Mouse (Mus musculus) megakaryocyte, embryonic 14.5 days (primary cell): ENCODE results near the gene Sprr2e. TPM values are rescaled to one million over a fixed set of nuclear protein-coding genes. Genes with fewer than 3 reads are reported as not detected.

Source experiments
- H3K27me3 ChIP-seq: replicated peaks from 2 replicates; pipeline ENCODE3; 2012; ENCODE audit warnings: inconsistent platforms
- H3K36me3 ChIP-seq: replicated peaks from 2 replicates; pipeline ENCODE3; 2012; ENCODE audit warnings: low read length, inconsistent platforms, mixed read lengths
- H3K4me1 ChIP-seq: 2 replicates; pipeline ENCODE4 v1.6.1; 2012; ENCODE audit warnings: inconsistent platforms
- H3K4me3 ChIP-seq: replicated peaks from 2 replicates; pipeline ENCODE3; 2012; ENCODE audit warnings: moderate library complexity, mild to moderate bottlenecking, inconsistent platforms
- H3K9me3 ChIP-seq: 2 replicates; pipeline ENCODE4 v1.6.1; 2012; ENCODE audit warnings: inconsistent platforms
- FLI1 ChIP-seq: IDR thresholded peaks from 2 replicates; pipeline ENCODE4 v1.6.1; 2012; ENCODE audit warnings: low read length, inconsistent platforms, mixed read lengths
- GATA1 ChIP-seq: IDR thresholded peaks from 3 replicates; pipeline ENCODE4 v1.6.1; 2012; ENCODE audit warnings: mixed read lengths, low read length, inconsistent platforms, borderline replicate concordance
- polyA plus RNA-seq: library from polyadenylated mRNA; stranded (reverse); fragments of >175 nt; gene quantifications from 2 replicates; pipeline ENCODE4 v1.2.3, GENCODE M21; 2012; ENCODE audit warnings: low replicate concordance; ENCODE audit not compliant: insufficient read depth

Gene Sprr2e
- not detected in 2 replicates for polyA plus RNA-seq

DNA sequence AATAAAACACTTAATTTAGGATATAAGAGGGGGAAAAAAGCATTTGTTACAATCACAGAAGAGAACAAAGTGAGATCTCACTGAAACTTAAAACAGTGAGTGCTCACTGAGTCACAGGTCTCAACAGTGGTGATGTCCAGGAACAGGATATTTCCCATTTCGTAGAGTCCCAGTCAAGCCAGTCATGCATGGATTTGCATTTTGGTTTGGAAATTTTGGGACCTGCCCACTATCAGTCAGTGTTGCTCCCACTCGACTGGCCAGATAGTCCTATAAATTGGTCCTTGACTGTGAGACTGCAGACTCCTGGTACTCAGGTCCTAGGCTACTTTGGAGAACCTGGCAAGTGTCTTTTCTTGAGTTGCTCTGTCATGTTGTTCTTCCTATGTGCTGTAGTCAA lies at the start of gene Sprr2e:
TSS of gene Sprr2e (plus strand) at position 301 of the 400 bp plus-strand sequence.
- TF ChIP-seq GATA1 (no peak), FLI1 (no peak)
- H3K4me1 ChIP-seq = no peaks in the 10 kb centered on the region
- no peaks in the 10 kb centered on the region for H3K27me3 ChIP-seq
- no peaks in the 10 kb centered on the region for H3K36me3 ChIP-seq
- no peak within 1 kb of the TSS for H3K4me3 ChIP-seq
- H3K9me3 ChIP-seq = no peaks in the 10 kb centered on the region

DNA sequence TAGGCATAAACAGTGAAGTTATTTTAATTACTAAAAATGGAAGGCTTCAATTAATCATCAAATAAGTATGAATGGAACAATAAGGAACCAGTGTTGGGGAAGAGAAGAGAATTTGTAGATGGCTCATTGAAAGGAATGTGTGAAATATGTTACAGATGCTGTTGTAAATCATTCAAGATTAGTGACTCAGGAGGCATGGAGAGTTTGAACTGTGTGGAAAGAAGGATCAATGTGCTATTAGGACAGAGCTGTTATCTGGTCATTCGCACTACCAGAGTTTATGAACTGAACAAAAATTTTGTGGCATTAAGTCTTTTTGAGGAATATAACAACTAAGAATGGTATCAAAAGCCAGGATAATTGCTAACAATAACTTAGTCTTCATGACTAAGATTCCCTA lies 44.5 kb upstream of the Sprr2e start:
- Histone ChIP-seq H3K4me1 (no peaks in the 10 kb centered on the region), H3K9me3 (no peaks in the 10 kb centered on the region), H3K4me3 (no peak overlapping the region), H3K27me3 (no peaks in the 10 kb centered on the region), H3K36me3 (no peaks in the 10 kb centered on the region)
- TF ChIP-seq FLI1 = no peak
- no peak for TF ChIP-seq GATA1

DNA sequence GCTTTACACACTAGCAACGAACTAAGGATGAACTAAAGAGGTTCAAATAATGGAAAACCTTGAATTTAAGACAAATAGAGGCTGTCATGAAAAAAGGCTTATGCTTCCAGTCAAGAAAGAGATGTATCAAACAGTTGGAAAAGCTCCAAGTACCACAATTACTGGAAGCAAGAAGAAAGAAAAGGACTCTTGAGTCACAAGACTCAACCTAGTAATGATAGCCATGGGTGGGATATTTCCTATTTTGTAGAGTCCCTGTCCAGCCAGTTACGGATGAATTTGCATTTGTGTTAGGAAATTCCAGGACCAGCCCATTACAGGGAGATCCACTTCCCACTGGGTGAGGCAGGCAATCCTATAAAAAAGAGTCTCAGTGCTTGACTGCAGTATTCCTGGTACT lies 35.6 kb upstream of the Sprr2e start, which contains the start of gene Sprr2b:
TSS of gene Sprr2b (plus strand) at position 301 of the 400 bp plus-strand sequence.
- Histone ChIP-seq H3K9me3 (no peaks in the 10 kb centered on the region), H3K27me3 (no peaks in the 10 kb centered on the region), H3K4me1 (no peaks in the 10 kb centered on the region), H3K36me3 (no peaks in the 10 kb centered on the region), H3K4me3 (no peak within 1 kb of the TSS)
- TF ChIP-seq GATA1 (no peak), FLI1 (no peak)

DNA sequence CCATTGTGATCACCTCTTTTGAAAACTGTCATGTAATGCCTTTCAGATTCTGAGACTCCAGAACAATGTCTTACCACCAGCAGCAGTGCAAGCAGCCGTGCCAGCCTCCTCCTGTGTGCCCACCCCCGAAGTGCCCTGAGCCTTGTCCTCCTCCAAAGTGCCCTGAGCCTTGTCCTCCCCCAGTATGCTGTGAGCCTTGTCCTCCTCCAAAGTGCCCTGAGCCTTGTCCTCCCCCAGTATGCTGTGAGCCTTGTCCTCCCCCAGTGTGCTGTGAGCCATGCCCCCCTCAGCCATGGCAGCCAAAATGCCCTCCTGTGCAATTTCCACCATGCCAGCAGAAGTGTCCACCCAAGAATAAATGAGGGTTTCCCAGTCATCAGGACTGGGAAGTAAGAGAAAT lies 34.6 kb upstream of the Sprr2e start:
- Histone ChIP-seq H3K4me1 (no peaks in the 10 kb centered on the region), H3K36me3 (no peaks in the 10 kb centered on the region), H3K9me3 (no peaks in the 10 kb centered on the region), H3K4me3 (no peak overlapping the region), H3K27me3 (no peaks in the 10 kb centered on the region)
- TF ChIP-seq FLI1 = no peak
- no peak for TF ChIP-seq GATA1

DNA sequence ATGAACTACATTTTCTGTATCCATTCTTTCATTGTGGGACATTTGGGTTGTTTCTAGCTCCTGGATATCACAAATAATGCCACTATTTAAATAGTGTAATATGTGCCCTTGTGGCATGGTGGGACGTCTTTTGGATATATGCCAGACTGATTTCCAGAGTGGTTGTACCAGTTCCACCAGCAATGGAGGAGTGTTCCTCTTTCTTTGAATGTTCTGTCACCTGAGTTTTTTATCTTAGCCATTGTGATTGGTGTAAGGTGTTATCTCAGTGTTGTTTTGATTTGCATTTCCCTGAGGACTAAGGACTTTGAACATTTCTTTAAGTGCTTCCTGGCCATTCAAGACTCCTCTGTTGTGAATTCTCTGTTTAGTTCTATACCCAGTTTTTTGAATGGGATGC lies 15.7 kb upstream of the Sprr2e start:
- no peaks in the 10 kb centered on the region for H3K4me1 ChIP-seq
- H3K36me3 ChIP-seq = no peaks in the 10 kb centered on the region
- no peaks in the 10 kb centered on the region for H3K27me3 ChIP-seq
- no peaks in the 10 kb centered on the region for H3K9me3 ChIP-seq
- H3K4me3 ChIP-seq = no peak overlapping the region
- TF ChIP-seq GATA1 (no peak), FLI1 (no peak)

DNA sequence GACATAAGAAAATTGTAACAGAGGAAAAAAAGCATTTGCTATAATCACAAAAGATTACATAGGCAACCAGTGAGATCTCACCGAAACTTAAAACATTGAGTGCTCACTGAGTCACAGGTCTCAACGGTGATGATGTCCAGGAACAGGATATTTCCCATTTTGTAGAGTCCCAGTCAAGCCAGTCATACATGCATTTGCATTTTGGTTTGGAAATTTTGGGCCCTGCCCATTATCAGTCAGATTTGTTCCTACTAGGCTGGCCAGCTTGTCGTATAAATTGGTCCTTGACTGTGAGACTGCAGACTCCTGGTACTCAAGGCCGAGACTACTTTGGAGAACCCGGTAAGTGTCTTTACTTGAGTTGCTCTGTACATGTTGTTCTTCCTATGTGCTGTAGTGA lies 13.1 kb upstream of the Sprr2e start, which contains the start of gene Sprr2d:
TSS of gene Sprr2d (plus strand) at position 301 of the 400 bp plus-strand sequence.
- H3K4me1 ChIP-seq = no peaks in the 10 kb centered on the region
- no peaks in the 10 kb centered on the region for H3K9me3 ChIP-seq
- H3K27me3 ChIP-seq = no peaks in the 10 kb centered on the region
- H3K36me3 ChIP-seq = no peaks in the 10 kb centered on the region
- TF ChIP-seq GATA1 = no peak
- TF ChIP-seq FLI1 = no peak
- no peak within 1 kb of the TSS for H3K4me3 ChIP-seq

DNA sequence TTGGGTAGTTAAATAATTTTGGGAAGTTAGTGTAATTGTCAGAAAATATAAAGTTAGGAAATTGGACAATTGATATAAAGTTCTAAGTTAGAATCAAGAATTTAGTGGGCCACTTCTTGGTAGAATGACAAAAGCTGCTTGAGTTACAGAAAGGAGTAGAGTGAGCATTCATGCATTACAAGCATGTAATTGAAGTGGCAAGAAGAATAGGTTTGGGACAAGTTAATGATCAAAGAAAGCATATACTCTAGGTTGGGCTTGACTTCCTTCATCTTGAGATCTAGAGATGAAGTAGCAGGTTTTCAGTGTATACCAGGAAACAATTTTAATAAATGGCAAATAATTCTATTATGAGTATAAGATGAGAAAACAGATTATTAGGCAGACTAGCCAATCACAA lies 9.7 kb downstream of the Sprr2e start:
- Histone ChIP-seq H3K4me1 (no peaks in the 10 kb centered on the region), H3K36me3 (no peaks in the 10 kb centered on the region)

DNA sequence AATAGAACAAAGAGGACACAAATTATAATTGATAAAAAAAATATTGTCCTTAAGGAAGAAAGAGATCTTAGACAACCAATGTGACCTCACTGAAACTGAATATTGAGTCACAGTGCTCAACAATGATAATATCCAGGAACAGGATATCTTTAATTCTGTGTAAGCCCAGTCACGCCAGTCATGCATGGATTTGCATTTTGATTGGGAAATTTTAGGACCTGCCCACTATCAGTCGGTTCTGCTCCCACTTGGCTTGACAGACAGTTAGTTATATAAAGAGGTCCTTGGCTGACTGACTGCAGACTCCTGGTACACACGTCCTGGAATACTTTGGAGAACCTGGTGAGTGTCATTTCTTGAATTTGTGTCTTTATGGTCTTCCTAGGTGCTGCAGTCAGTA lies 12.9 kb downstream of the Sprr2e start, which contains the start of gene Sprr2f:
TSS of gene Sprr2f (plus strand) at position 301 of the 400 bp plus-strand sequence.
- Histone ChIP-seq H3K4me3 (no peak within 1 kb of the TSS), H3K4me1 (no peaks in the 10 kb centered on the region), H3K9me3 (no peaks in the 10 kb centered on the region), H3K36me3 (no peaks in the 10 kb centered on the region), H3K27me3 (no peaks in the 10 kb centered on the region)
- TF ChIP-seq GATA1 = no peak
- TF ChIP-seq FLI1 = no peak

More for the DNA sequence above, 9.7 kb downstream of the Sprr2e start:
- Histone ChIP-seq H3K27me3 (no peaks in the 10 kb centered on the region), H3K4me3 (no peak overlapping the region), H3K9me3 (no peaks in the 10 kb centered on the region)
- TF ChIP-seq GATA1 (no peak), FLI1 (no peak)

DNA sequence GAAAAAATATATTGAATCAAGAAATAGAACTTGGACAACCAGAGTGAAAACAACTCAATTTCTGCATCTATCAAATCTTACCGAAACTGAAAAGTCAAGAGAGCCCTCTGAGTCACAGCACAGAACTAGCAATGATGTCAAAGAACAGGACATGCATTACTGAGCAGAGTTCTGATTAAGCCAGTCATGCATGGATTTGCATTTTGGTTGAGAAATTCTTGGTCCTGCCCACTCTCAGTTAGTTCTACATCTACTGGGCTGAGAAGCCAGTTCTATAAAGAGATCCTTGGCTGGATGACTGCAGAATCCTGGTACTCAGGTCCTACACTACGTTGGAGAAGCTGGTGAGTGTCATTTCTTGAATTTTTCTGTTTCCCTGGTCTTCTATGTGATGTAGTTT lies 21.7 kb downstream of the Sprr2e start:
- Histone ChIP-seq H3K27me3 (no peaks in the 10 kb centered on the region), H3K4me3 (no peak overlapping the region), H3K36me3 (no peaks in the 10 kb centered on the region), H3K4me1 (no peaks in the 10 kb centered on the region), H3K9me3 (no peaks in the 10 kb centered on the region)
- TF ChIP-seq FLI1 (no peak), GATA1 (no peak)

DNA sequence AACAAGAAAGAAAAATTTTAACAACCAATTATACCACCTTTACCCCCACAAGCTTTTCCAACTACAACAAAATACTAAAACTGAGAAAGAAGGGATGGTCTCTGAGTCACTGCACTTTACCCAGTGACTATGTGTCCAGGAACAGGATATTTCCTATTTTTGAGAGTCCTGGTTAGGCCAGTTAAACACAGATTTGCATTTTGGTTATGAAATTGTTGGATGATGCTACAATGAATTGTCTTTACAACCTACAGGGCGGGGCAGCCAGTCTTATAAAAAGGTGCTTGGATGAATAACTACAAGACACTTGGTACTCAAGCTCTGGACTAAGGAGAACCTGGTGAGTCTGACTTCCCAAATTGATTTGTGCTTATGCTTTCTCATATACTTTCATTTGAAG lies 33.4 kb downstream of the Sprr2e start, which contains the start of gene Sprr2h:
TSS of gene Sprr2h (plus strand) at position 301 of the 400 bp plus-strand sequence.
- Histone ChIP-seq H3K9me3 (no peaks in the 10 kb centered on the region), H3K4me3 (no peak within 1 kb of the TSS), H3K36me3 (no peaks in the 10 kb centered on the region), H3K4me1 (no peaks in the 10 kb centered on the region), H3K27me3 (no peaks in the 10 kb centered on the region)
- TF ChIP-seq GATA1 (no peak), FLI1 (no peak)
